Mouse (Mus musculus) stomach, postnatal 0 days (tissue): Measurements from ENCODE around the gene Clasp2. TPM values are rescaled to one million over a fixed set of nuclear protein-coding genes. Genes with fewer than 3 reads are reported as not detected.
A peak's percentile ranks its signal among the peaks of the same experiment; 100 is the strongest.

Source experiments
- ATAC-seq: fragments of 200-750 bp; cut with Nextera tagmentation; 2 replicates; pipeline ENCODE4 v1.8.0; 2017; ENCODE audit not compliant: low FRiP score, low TSS enrichment
- DNase-seq: peaks from one replicate; pipeline ENCODE4 v3.0.0-alpha.2; 2016; ENCODE audit warnings: low spot score
- H3K27ac ChIP-seq: fragments of 300-500 bp; sonication (generic); replicated peaks from 2 replicates; pipeline ENCODE4 v1.5.1; 2014; ENCODE audit warnings: mild to moderate bottlenecking, control low read depth
- H3K27me3 ChIP-seq: fragments of 300-500 bp; sonication (generic); 2 replicates; pipeline ENCODE4 v1.6.1; 2014; ENCODE audit warnings: low read length; ENCODE audit not compliant: control insufficient read depth, insufficient read depth
- H3K36me3 ChIP-seq: fragments of 300-500 bp; sonication (generic); 2 replicates; pipeline ENCODE4 v1.6.1; 2014; ENCODE audit warnings: low read length, mixed read lengths; ENCODE audit not compliant: control insufficient read depth, insufficient read depth
- H3K4me1 ChIP-seq: fragments of 300-500 bp; sonication (generic); replicated peaks from 2 replicates; pipeline ENCODE4 v1.6.1; 2014; ENCODE audit warnings: antibody characterized with exemption; ENCODE audit not compliant: control insufficient read depth, insufficient read depth
- H3K4me2 ChIP-seq: fragments of 300-500 bp; sonication (generic); replicated peaks from 2 replicates; pipeline ENCODE4 v1.6.1; 2014; ENCODE audit warnings: low read depth, mild to moderate bottlenecking, control low read depth, moderate library complexity
- H3K4me3 ChIP-seq: fragments of 300-500 bp; sonication (generic); 2 replicates; pipeline ENCODE4 v1.5.1; 2014; ENCODE audit warnings: low read depth, low read length, control low read depth
- H3K9ac ChIP-seq: fragments of 300-500 bp; sonication (generic); 2 replicates; pipeline ENCODE4 v1.6.1; 2014; ENCODE audit warnings: mild to moderate bottlenecking, low read length, control low read depth, mixed read lengths
- H3K9me3 ChIP-seq: fragments of 300-500 bp; sonication (generic); 2 replicates; pipeline ENCODE4 v1.6.1; 2016; ENCODE audit warnings: low read length; ENCODE audit not compliant: control insufficient read depth
- CTCF ChIP-seq: IDR thresholded peaks from 2 replicates; pipeline ENCODE4 v1.5.1; 2016; ENCODE audit warnings: antibody characterized with exemption, low read depth, mild to moderate bottlenecking, moderate library complexity
- EP300 ChIP-seq: optimal IDR thresholded peaks from 2 replicates; pipeline ENCODE3; 2016; ENCODE audit warnings: antibody characterized with exemption
- WGBS: fragments of 180-500 bp; shearing (Covaris S2); extraction: QIAGEN DNeasy Blood & Tissue Kit; methylation state at CpG from one replicate; pipeline ENCODE4 v1.1.7; 2014; 5-methylcytosine and 5-hydroxymethylcytosine counted together
- polyA plus RNA-seq: library from polyadenylated mRNA; unstranded; fragments of >200 nt; fragmentation: Nextera tagmentation; extraction: Ambion mirVana; gene quantifications from 2 replicates; pipeline ENCODE4 v1.2.1, GENCODE M21; 2015

Gene Clasp2
- polyA plus RNA-seq, 1 experiment from 2014 or later = 8.6 TPM

DNA sequence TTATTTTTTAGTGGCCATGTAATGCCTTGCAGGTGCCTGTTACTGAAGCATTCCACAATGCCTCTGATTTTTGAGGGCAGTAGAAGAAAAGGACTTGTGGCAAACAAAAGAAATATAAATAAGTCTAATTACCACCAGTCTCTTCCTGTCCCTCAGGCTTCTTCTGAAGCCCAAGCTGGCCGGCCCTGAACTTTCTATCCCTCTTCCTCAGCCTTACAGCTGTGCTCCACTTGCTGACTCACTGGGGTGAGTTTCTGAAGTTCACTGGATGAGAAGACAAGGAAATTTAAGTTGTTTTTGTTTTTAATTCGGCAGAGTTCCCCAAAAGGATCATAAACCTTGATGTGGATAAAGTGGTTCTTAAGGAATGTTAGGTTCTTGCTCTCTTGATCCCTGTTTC, 74.6 kb downstream of the Clasp2 start:
- no peak for ATAC-seq

GRCm38 (mm10) chr9:113822150-113822549, 80.9 kb downstream of the Clasp2 start:
- Histone ChIP-seq H3K4me1 (no peaks in the 10 kb centered on the region), H3K4me3 (no peak overlapping the region), H3K4me2 (no peak overlapping the region), H3K9me3 (no peaks in the 10 kb centered on the region), H3K36me3 (no peaks in the 10 kb centered on the region), H3K9ac (no peak overlapping the region), H3K27ac (no peak overlapping the region), H3K27me3 (no peaks in the 10 kb centered on the region)
- ATAC-seq (no peak), DNase-seq (no peak)
- 47% methylated on average over 1 of the region's 1 CpGs for WGBS
- TF ChIP-seq CTCF (peak; percentile 64), EP300 (no peak)

More for the DNA sequence above, 74.6 kb downstream of the Clasp2 start:
- no peaks in the 10 kb centered on the region for H3K27me3 ChIP-seq
- H3K36me3 ChIP-seq = no peaks in the 10 kb centered on the region
- DNase-seq = no peak
- H3K4me1 ChIP-seq = no peaks in the 10 kb centered on the region
- 74% methylated on average over 2 of the region's 2 CpGs for WGBS
- no peak overlapping the region for H3K27ac ChIP-seq
- H3K9me3 ChIP-seq = no peaks in the 10 kb centered on the region
- no peak overlapping the region for H3K9ac ChIP-seq
- H3K4me2 ChIP-seq = no peak overlapping the region
- H3K4me3 ChIP-seq = no peak overlapping the region
- TF ChIP-seq EP300 (no peak), CTCF (no peak)

DNA sequence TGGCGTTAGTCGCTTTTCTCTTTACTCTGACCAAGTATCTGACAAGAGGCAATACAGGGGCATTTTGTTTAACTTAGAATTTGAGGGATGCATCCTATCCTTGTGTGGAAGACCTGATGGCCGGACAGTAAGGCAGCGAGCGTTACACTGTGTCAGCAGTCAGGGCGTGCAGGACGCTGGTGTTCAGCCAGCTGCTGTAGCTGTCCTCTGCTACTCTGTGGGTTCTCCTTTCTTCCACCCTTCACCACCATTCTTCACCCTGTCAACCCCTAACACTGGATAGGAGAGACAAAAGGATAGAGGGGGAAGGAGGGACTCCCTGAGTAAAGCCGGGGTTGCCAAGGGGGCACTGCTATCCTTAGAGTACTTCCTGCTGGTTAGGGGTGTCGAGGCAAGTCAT, 87.4 kb downstream of the Clasp2 start:
- H3K9me3 ChIP-seq = no peaks in the 10 kb centered on the region
- WGBS = 70% methylated on average over 9 of the region's 9 CpGs
- no peaks in the 10 kb centered on the region for H3K36me3 ChIP-seq
- H3K4me3 ChIP-seq = no peak overlapping the region
- no peaks in the 10 kb centered on the region for H3K4me1 ChIP-seq
- DNase-seq (no peak), ATAC-seq (no peak)
- H3K27ac ChIP-seq = no peak overlapping the region
- H3K4me2 ChIP-seq = no peak overlapping the region
- H3K9ac ChIP-seq = no peak overlapping the region
- H3K27me3 ChIP-seq = no peaks in the 10 kb centered on the region
- TF ChIP-seq CTCF (no peak), EP300 (no peak)

DNA sequence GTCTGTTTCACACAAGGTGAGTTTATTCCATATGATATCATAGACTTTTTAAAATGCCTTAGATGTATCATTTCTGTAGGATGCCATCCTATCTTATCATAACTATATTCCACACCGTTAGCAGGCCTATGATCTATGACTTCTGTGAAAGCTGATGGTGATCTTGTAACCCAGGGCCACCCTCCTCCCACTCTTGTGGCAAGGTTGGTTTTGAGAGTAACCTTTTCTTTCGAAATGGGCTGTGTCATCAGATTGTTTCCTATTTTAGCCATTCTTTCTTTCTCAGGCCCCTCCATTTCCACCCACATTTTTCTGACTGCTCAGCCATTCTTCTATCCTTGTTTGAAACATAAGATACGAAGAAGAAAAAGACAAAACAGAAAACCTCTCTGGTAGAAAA, 88.9 kb downstream of the Clasp2 start:
- no peak overlapping the region for H3K27ac ChIP-seq
- no peak overlapping the region for H3K4me3 ChIP-seq
- ATAC-seq = no peak
- H3K27me3 ChIP-seq = no peaks in the 10 kb centered on the region
- TF ChIP-seq EP300 = no peak
- TF ChIP-seq CTCF = no peak
- no peaks in the 10 kb centered on the region for H3K36me3 ChIP-seq
- no peaks in the 10 kb centered on the region for H3K9me3 ChIP-seq
- 93% methylated on average over 3 of the region's 3 CpGs for WGBS
- H3K4me2 ChIP-seq = no peak overlapping the region
- no peak for DNase-seq
- no peaks in the 10 kb centered on the region for H3K4me1 ChIP-seq
- H3K9ac ChIP-seq = no peak overlapping the region

- Histone ChIP-seq H3K9ac (no peak overlapping the region), H3K4me3 (no peak overlapping the region), H3K36me3 (no peaks in the 10 kb centered on the region), H3K4me1 (no peaks in the 10 kb centered on the region), H3K27me3 (no peaks in the 10 kb centered on the region), H3K9me3 (no peaks in the 10 kb centered on the region), H3K4me2 (no peak overlapping the region), H3K27ac (no peak overlapping the region)
- no peak for TF ChIP-seq EP300
- TF ChIP-seq CTCF = no peak
- 89% methylated on average over 7 of the region's 7 CpGs for whole genome bisulfite sequencing
- DNase-seq (no peak), ATAC-seq (no peak)
Measured at GRCm38 (mm10) chr9:113833481-113833880, 92.2 kb downstream of the Clasp2 start.

GRCm38 (mm10) chr9:113837001-113837400, 95.7 kb downstream of the Clasp2 start:
- ATAC-seq (no peak), DNase-seq (no peak)
- TF ChIP-seq CTCF = no peak
- TF ChIP-seq EP300 = no peak
- H3K27ac ChIP-seq = no peak overlapping the region
- no peak overlapping the region for H3K4me3 ChIP-seq
- no peaks in the 10 kb centered on the region for H3K36me3 ChIP-seq
- 83% methylated on average over 3 of the region's 4 CpGs for WGBS
- no peak overlapping the region for H3K9ac ChIP-seq
- H3K27me3 ChIP-seq = no peaks in the 10 kb centered on the region
- no peak overlapping the region for H3K4me2 ChIP-seq
- no peaks in the 10 kb centered on the region for H3K9me3 ChIP-seq
- H3K4me1 ChIP-seq = no peaks in the 10 kb centered on the region
